Comparison of ENCODE assay signal across 8 mouse cellular contexts in genomic region chr2:19909171-19909899, GRCm38 (mm10). TPM values are rescaled to one million over a fixed set of nuclear protein-coding genes. Genes with fewer than 3 reads are reported as not detected.
DNase-seq lines count a peak whose midpoint lies in the region; ATAC-seq and TF ChIP-seq lines count a peak whose summit lies in the region.

TSS of gene Etl4 (plus strand) at chr2:19909780.

- ATAC-seq in Patski, result peak; percentile 56
- peak; percentile 72 for ATAC-seq in cerebellum, adult (ENCODE audit: insufficient number of reproducible peaks, low FRiP score, low TSS enrichment)
- peak; percentile 97 for ATAC-seq in forebrain, embryonic 13.5 days
- ATAC-seq in heart, embryonic 14.5 days (ENCODE audit: insufficient number of reproducible peaks, insufficient read depth, low FRiP score, low read depth), result 0 out of 2 replicates have a peak, but pooled peaks have one; percentile 17
- no peak for ATAC-seq in liver, postnatal 0 days

- H3K9me3 ChIP-seq in forebrain, embryonic 13.5 days (replicated peaks), result no peaks in the 10 kb centered on the region
- H3K9me3 ChIP-seq in heart, embryonic 14.5 days (ENCODE audit: control insufficient read depth, low read length), result no peaks in the 10 kb centered on the region
- no peaks in the 10 kb centered on the region for H3K9me3 ChIP-seq in liver, postnatal 0 days (ENCODE audit: low read length)

- no peak for TF ChIP-seq EP300 in liver, postnatal 0 days (IDR thresholded peaks at IDR 0.05; ENCODE audit: low read depth)

- TF ChIP-seq CTCF in Patski (IDR thresholded peaks at IDR 0.05), result peak; percentile 61
- no peak; the same call in 1 of the 2 replicates for TF ChIP-seq CTCF in liver, postnatal 0 days (IDR thresholded peaks at IDR 0.05; ENCODE audit: low read depth)

- no peaks in the 10 kb centered on the region for H3K36me3 ChIP-seq in forebrain, embryonic 13.5 days (ENCODE audit: poor library complexity, severe bottlenecking)
- H3K36me3 ChIP-seq in heart, embryonic 14.5 days (ENCODE audit: control insufficient read depth, insufficient read depth, low read length), result no peaks in the 10 kb centered on the region
- no peaks in the 10 kb centered on the region for H3K36me3 ChIP-seq in liver, postnatal 0 days (replicated peaks; ENCODE audit: insufficient read depth, low read length)

- H3K4me2 ChIP-seq in forebrain, embryonic 13.5 days, result peak within 1 kb of the TSS; percentile 89
- H3K4me2 ChIP-seq in heart, embryonic 14.5 days (ENCODE audit: low read length), result peak within 1 kb of the TSS; percentile 90
- peak within 1 kb of the TSS; percentile 32; the same call in 1 of the 2 replicates for H3K4me2 ChIP-seq in liver, postnatal 0 days (ENCODE audit: low read depth, low read length)

- under 1% methylated on average over 37 of the region's 37 CpGs for WGBS in forebrain, embryonic 13.5 days
- WGBS in heart, embryonic 14.5 days, result under 1% methylated on average over 37 of the region's 37 CpGs
- WGBS in liver, postnatal 0 days (ENCODE audit: insufficient replicate concordance), result 1% methylated on average over 31 of the region's 37 CpGs

- H3K4me3 ChIP-seq in forebrain, embryonic 13.5 days, result peak within 1 kb of the TSS; percentile 53
- peak within 1 kb of the TSS; percentile 38 to 43 for H3K4me3 ChIP-seq in heart, embryonic 14.5 days (ENCODE audit: control insufficient read depth in 1 of 2, insufficient read depth in 1 of 2, low read depth in 1 of 2, low read length in 2 of 2)
- H3K4me3 ChIP-seq in liver, postnatal 0 days (ENCODE audit: low read depth, low read length), result no peak within 1 kb of the TSS

- H3K27me3 ChIP-seq in Patski, result peaks cover 14% of the 10 kb centered on the region
- H3K27me3 ChIP-seq in forebrain, embryonic 13.5 days, result peaks cover 35% of the 10 kb centered on the region
- H3K27me3 ChIP-seq in heart, embryonic 14.5 days (ENCODE audit: control insufficient read depth, insufficient read depth, low read length), result peaks cover 44% of the 10 kb centered on the region
- peaks cover 19% of the 10 kb centered on the region for H3K27me3 ChIP-seq in liver, postnatal 0 days (ENCODE audit: insufficient read depth, low read length)

- CTCF ChIA-PET in Patski (lab: Charles Lee), result interaction anchor here (1.2 to 1.7 kb wide), 3 partner anchors 18 to 150 kb away, joined by 3 to 7 read pairs (median 4); no protein-coding TSS in a partner anchor

- peak within 1 kb of the TSS; percentile 51 for H3K9ac ChIP-seq in forebrain, embryonic 13.5 days
- H3K9ac ChIP-seq in heart, embryonic 14.5 days (ENCODE audit: low read length), result peak within 1 kb of the TSS; percentile 34; the same call in 1 of the 2 replicates
- no peak within 1 kb of the TSS for H3K9ac ChIP-seq in liver, postnatal 0 days (replicated peaks)

- H3K4me1 ChIP-seq in forebrain, embryonic 13.5 days, result peaks cover 10% of the 10 kb centered on the region
- H3K4me1 ChIP-seq in heart, embryonic 14.5 days (ENCODE audit: control insufficient read depth in 2 of 2, insufficient read depth in 2 of 2, low read length in 2 of 2), result peaks cover 3 to 8% of the 10 kb centered on the region in 2 experiments; a peak in 2 of 4 replicates
- no peaks in the 10 kb centered on the region for H3K4me1 ChIP-seq in liver, postnatal 0 days (ENCODE audit: insufficient read depth)

- POLR2A ChIA-PET in Patski (lab: Charles Lee), result no interaction called here

- no peak within 1 kb of the TSS for H3K27ac ChIP-seq in forebrain, embryonic 13.5 days
- no peak within 1 kb of the TSS for H3K27ac ChIP-seq in heart, embryonic 14.5 days (replicated peaks in 1 of 2; ENCODE audit: control insufficient read depth in 1 of 2, insufficient read depth in 1 of 2, low read depth in 2 of 2, low read length in 2 of 2)
- H3K27ac ChIP-seq in liver, postnatal 0 days (ENCODE audit: low read depth), result no peak within 1 kb of the TSS

- in situ Hi-C loops in Patski (cut with MboI; ENCODE audit: low pct_unique_long_range_greater_than_20kb), result loop anchor here (10.0 to 25.0 kb wide), 2 partner anchors 155 to 497 kb away; no protein-coding TSS in a partner anchor

- DNase-seq in Patski (ENCODE audit: low read depth, low spot score), result no peak
- DNase-seq in layer of hippocampus, adult 8-10 months (ENCODE audit: low spot score in 2 of 2), result peak; percentile 50 to 67
- DNase-seq in liver, postnatal 0 days, result no peak
- DNase-seq in retina, postnatal 7 days (ENCODE audit: low read depth, low spot score), result peak; percentile 34
- DNase-seq in natural killer cell, adult 2 months (ENCODE audit: low spot score in 2 of 2), result no peak

RNA-seq across cellular contexts. Expression of gene Etl4, which starts in this region (rescaled TPM):
- polyA plus RNA-seq in Patski (2021), result 77.7 TPM
- 24.6 and 26.7 TPM in 2 replicates for polyA plus RNA-seq in forebrain, embryonic 13.5 days (2015; fragmentation: Nextera tagmentation; extraction: Ambion mirVana)
- polyA plus RNA-seq in heart, embryonic 14.5 days (2014; fragmentation: Nextera tagmentation; extraction: Ambion mirVana), result 11.1 and 11.3 TPM in 2 replicates
- total RNA-seq in layer of hippocampus, adult 8-10 months (2022), result 10 to 100 TPM; 83.0 to 91.4 (median 88.6) TPM
- 1.5 and 1.6 TPM in 2 replicates for polyA plus RNA-seq in liver, postnatal 0 days (2015; fragmentation: Nextera tagmentation; extraction: Ambion mirVana)

Comparison
In these comparisons a context has a peak if more than half of its experiments do, and no peak if none do; other contexts are left out.
1. DNase-seq: peak in layer of hippocampus, adult 8-10 months (2 of 2) and retina, postnatal 7 days (single experiment); none in Patski (single experiment), liver, postnatal 0 days (single experiment) and natural killer cell, adult 2 months (0 of 2).
2. H3K4me2 ChIP-seq: peak in every context shown above with its lines; median percentile 90 in heart, embryonic 14.5 days; 89 in forebrain, embryonic 13.5 days; 32 in liver, postnatal 0 days.